Mouse (Mus musculus) heart, embryonic 14.5 days (tissue): ENCODE results near the gene Slc45a1. TPM values are rescaled to one million over a fixed set of nuclear protein-coding genes. Genes with fewer than 3 reads are reported as not detected.

Experiments
- ATAC-seq: fragments of 200-750 bp; cut with Nextera tagmentation; 2 replicates; pipeline ENCODE4 v1.8.0; 2017; ENCODE audit warnings: low read depth, moderate TSS enrichment; ENCODE audit not compliant: insufficient number of reproducible peaks, insufficient read depth, low FRiP score
- H3K27ac ChIP-seq, 2 experiments: fragments of 200-500 bp in 1 of 2; fragments of 300-500 bp in 1 of 2; sonication (generic) in 1 of 2; replicated peaks in 1 of 2; 2 replicates each; pipeline ENCODE4 v1.5.1; 2012 to 2014; ENCODE audit warnings: low read depth in 2 of 2, low read length in 2 of 2, control low read depth in 1 of 2, mild to moderate bottlenecking in 1 of 2, mixed read lengths in 1 of 2; ENCODE audit not compliant: control insufficient read depth in 1 of 2, insufficient read depth in 1 of 2
- H3K27me3 ChIP-seq: fragments of 300-500 bp; sonication (generic); 2 replicates; pipeline ENCODE4 v1.6.1; 2014; ENCODE audit warnings: mild to moderate bottlenecking, low read length, control low read depth; ENCODE audit not compliant: control insufficient read depth, insufficient read depth
- H3K36me3 ChIP-seq: fragments of 300-500 bp; sonication (generic); 2 replicates; pipeline ENCODE4 v1.6.1; 2014; ENCODE audit warnings: mild to moderate bottlenecking, control low read depth, low read length, mixed read lengths; ENCODE audit not compliant: control insufficient read depth, insufficient read depth
- H3K4me1 ChIP-seq, 2 experiments: fragments of 200-500 bp in 1 of 2; fragments of 300-500 bp in 1 of 2; sonication (generic) in 1 of 2; 2 replicates each; pipeline ENCODE4 v1.6.1; 2012 to 2014; ENCODE audit warnings: low read length in 2 of 2, control low read depth in 1 of 2, mixed read lengths in 1 of 2; ENCODE audit not compliant: control insufficient read depth in 2 of 2, insufficient read depth in 2 of 2
- H3K4me2 ChIP-seq: fragments of 300-500 bp; sonication (generic); 2 replicates; pipeline ENCODE4 v1.6.1; 2014; ENCODE audit warnings: mild to moderate bottlenecking, low read length
- H3K4me3 ChIP-seq, 2 experiments: fragments of 200-500 bp in 1 of 2; fragments of 300-500 bp in 1 of 2; sonication (generic) in 1 of 2; 2 replicates each; pipeline ENCODE4 v1.5.1; 2012 to 2014; ENCODE audit warnings: low read length in 2 of 2, mild to moderate bottlenecking in 2 of 2, control low read depth in 1 of 2, low read depth in 1 of 2, moderate library complexity in 1 of 2; ENCODE audit not compliant: control insufficient read depth in 1 of 2, insufficient read depth in 1 of 2
- H3K9ac ChIP-seq: fragments of 300-500 bp; sonication (generic); 2 replicates; pipeline ENCODE4 v1.6.1; 2014; ENCODE audit warnings: mild to moderate bottlenecking, low read length
- H3K9me3 ChIP-seq: fragments of 300-500 bp; sonication (generic); 2 replicates; pipeline ENCODE4 v1.6.1; 2016; ENCODE audit warnings: low read length, control low read depth; ENCODE audit not compliant: control insufficient read depth
- WGBS: fragments of 180-500 bp; shearing (Covaris S2); extraction: QIAGEN DNeasy Blood & Tissue Kit; methylation state at CpG from one replicate; pipeline ENCODE4 v1.1.7; 2014; 5-methylcytosine and 5-hydroxymethylcytosine counted together
- polyA plus RNA-seq: library from polyadenylated mRNA; unstranded; fragments of >200 nt; fragmentation: Nextera tagmentation; extraction: Ambion mirVana; gene quantifications from 2 replicates; pipeline ENCODE4 v1.2.1, GENCODE M21; 2014

Slc45a1 gene
- polyA plus RNA-seq, 1 experiment from 2014 or later = 0.05 TPM

DNA sequence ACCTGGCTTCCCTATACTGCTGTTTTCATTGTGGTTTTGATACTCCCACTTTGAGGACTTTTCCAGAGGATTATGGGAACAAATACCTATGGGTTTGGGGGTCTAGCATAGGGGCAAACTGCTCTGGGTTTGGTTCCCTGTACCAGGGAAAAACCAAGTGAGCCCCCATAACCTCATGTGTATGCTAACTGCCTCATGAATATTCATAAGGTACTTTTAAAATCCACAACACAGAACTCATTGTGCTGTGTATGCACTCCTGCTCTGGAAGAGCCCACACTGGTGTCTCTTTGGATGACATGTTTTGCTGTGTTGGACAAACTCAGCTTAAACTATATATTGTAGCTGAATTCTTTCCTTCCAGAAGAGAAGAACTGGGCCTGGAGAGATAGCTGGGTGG lies 34.6 kb upstream of the Slc45a1 start:
- no peak for ATAC-seq
- Histone ChIP-seq H3K4me1 (peaks cover 0 to 12% of the 10 kb centered on the region in 2 experiments; a peak in 2 of 4 replicates), H3K4me2 (no peak overlapping the region), H3K4me3 (no peak overlapping the region), H3K27ac (no peak overlapping the region), H3K9me3 (no peaks in the 10 kb centered on the region), H3K36me3 (no peaks in the 10 kb centered on the region), H3K27me3 (no peaks in the 10 kb centered on the region), H3K9ac (no peak overlapping the region)

DNA sequence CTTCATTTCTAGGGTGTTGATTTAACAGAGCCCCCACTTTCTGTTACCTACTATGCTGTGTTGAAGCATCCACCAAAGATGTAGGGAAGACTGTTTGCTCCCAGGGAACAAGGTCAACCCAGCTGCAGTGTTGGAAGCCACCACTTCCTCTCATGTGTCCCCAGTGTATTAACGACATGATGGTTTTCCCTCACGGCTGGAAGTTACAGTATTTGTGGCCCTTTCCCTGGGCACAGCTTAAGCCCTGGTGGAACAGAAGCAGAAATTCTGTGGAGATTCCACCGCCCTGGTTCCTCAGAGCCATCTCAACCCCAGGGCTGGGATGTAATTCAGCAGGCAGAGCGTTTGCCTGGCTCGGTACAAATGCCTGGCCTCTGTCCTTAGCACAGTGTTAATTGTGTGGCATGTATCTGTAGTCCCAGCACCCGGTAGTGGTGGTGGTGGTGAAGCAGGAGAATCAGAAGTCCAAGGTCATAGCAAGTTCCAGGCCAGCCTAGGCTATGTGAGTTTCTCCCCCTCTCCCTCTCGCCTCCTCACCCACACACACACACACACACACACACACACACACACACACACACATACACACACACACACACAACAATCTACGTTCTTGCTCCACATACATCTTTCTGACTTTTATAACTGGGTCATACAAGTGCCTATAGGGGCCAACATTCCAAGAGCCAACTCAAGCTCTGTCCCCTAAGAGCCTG lies 34.0 kb upstream of the Slc45a1 start:
- H3K27ac ChIP-seq = no peak overlapping the region
- H3K9ac ChIP-seq = no peak overlapping the region
- no peak for ATAC-seq
- no peaks in the 10 kb centered on the region for H3K36me3 ChIP-seq
- no peak overlapping the region for H3K4me3 ChIP-seq
- no peak overlapping the region for H3K4me2 ChIP-seq
- H3K27me3 ChIP-seq = no peaks in the 10 kb centered on the region
- peaks cover 0 to 7% of the 10 kb centered on the region in 2 experiments; a peak in 1 of 4 replicates for H3K4me1 ChIP-seq
- peaks cover 2% of the 10 kb centered on the region; the same call in 1 of the 2 replicates for H3K9me3 ChIP-seq
- 59% methylated on average over 8 of the region's 8 CpGs for WGBS

DNA sequence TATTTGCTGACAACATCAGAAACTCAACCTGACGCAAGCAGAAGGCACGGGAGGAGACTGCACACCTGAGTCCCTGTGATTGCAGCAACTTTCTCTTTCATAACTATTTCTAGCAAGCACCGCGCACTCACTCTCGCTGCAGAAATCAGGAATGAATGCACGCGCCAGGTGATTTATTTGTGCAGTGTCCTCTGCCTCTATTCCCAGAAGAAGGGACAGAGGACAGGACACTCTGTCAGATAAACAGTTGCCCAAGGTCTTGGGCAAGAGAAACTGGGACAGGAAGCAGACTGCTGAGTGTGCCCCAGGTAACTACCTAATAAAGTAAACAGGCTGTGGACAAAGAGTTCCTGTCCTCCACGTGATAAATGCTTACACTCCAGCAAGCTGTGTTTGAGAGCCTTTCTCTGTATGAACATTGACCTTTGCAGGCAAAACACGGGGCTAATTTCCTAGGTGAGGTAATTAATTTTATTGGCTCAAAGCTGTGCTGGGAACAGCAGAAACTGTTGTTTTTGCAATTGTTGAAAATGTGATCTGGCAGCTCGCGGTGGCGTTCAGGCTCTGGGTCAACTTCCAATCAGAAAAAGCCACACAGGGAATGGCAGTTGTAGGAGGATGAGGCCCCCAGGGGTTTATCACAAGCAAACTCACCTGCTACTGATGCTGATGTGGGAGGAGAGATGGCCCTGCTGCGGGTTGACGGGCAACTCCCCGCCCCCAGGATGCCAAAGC lies 33.2 kb upstream of the Slc45a1 start:
- no peak overlapping the region for H3K4me2 ChIP-seq
- H3K9me3 ChIP-seq = peaks cover 3% of the 10 kb centered on the region; the same call in 1 of the 2 replicates
- no peaks in the 10 kb centered on the region for H3K27me3 ChIP-seq
- no peak for ATAC-seq
- no peaks in the 10 kb centered on the region for H3K36me3 ChIP-seq
- H3K4me1 ChIP-seq = peaks cover 0 to 7% of the 10 kb centered on the region in 2 experiments; a peak in 1 of 4 replicates
- no peak overlapping the region for H3K4me3 ChIP-seq
- 56% methylated on average over 15 of the region's 15 CpGs for WGBS
- no peak overlapping the region for H3K27ac ChIP-seq
- H3K9ac ChIP-seq = no peak overlapping the region

DNA sequence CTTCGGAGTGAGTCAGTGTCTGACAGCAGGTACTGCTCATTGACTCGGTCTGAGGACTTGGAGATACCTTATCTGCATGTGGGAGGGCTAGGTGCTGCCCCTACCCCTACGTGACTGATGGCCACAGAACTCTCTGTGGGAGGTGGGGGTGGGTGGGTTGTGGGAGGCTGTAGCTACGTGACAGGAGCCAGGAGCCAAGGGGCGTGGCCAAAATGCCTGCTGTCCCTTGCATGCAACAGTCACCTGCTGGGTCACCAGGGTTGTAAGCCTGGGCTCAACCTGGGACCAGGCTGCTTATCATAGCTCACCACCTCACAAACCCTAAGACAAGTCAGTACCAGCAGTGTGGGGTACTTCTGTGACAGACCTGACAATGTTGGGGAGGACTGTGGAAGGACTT lies 28.4 kb upstream of the Slc45a1 start:
- Histone ChIP-seq H3K27ac (no peak overlapping the region), H3K9ac (no peak overlapping the region), H3K27me3 (no peaks in the 10 kb centered on the region), H3K4me3 (no peak overlapping the region), H3K4me1 (no peaks in the 10 kb centered on the region), H3K4me2 (no peak overlapping the region), H3K9me3 (peaks cover 3% of the 10 kb centered on the region; the same call in 1 of the 2 replicates), H3K36me3 (no peaks in the 10 kb centered on the region)
- 24% methylated on average over 5 of the region's 5 CpGs for WGBS
- ATAC-seq = no peak

DNA sequence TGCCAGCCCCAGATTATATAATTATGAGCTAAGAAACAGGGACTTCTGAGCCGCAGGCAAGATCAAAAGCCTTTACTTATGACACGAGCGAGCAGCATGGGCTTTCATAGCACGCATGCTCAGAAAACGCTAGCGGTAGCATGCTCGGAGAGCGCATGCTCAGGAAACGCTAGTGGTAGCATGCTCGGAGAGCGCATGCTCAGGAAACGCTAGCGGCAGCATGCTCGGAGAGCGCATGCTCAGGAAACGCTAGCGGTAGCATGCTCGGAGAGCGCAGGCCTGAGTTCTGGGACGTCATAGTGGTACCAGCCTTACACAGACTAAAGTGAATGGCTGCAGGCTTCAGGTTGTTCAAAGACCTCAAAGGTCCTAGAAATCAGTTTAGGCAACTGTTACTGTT lies 26.8 kb upstream of the Slc45a1 start:
- Histone ChIP-seq H3K4me1 (no peaks in the 10 kb centered on the region), H3K4me2 (no peak overlapping the region), H3K36me3 (no peaks in the 10 kb centered on the region), H3K4me3 (no peak overlapping the region), H3K9ac (no peak overlapping the region), H3K27me3 (no peaks in the 10 kb centered on the region), H3K27ac (no peak overlapping the region), H3K9me3 (peaks cover 3% of the 10 kb centered on the region; the same call in 1 of the 2 replicates)
- ATAC-seq = no peak
- 95% methylated on average over 20 of the region's 20 CpGs for WGBS

DNA sequence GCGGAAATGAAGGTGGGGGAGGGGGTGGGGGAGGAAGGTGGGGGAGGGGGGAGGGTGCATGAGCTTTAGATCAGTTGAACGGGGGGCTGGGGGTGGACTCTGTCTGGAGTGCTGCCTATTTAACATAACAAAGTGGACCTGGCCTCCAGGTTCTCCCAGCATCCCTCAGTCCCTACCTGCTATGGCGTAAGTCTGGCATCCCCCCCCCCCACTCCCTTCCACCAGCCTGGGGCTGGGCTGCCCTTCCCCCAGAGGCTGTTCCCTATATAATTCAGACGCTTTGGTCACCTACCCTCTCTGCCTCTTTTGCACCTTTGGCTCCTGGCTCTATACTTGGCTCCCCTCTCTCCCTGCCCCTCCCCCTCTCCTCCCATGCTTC lies 25.9 kb upstream of the Slc45a1 start:
- Histone ChIP-seq H3K27me3 (no peaks in the 10 kb centered on the region), H3K4me3 (no peak overlapping the region), H3K4me2 (no peak overlapping the region), H3K9me3 (peaks cover 3% of the 10 kb centered on the region; the same call in 1 of the 2 replicates), H3K27ac (no peak overlapping the region), H3K9ac (no peak overlapping the region), H3K36me3 (no peaks in the 10 kb centered on the region), H3K4me1 (no peaks in the 10 kb centered on the region)
- WGBS = 23% methylated on average over 3 of the region's 4 CpGs
- ATAC-seq = no peak

DNA sequence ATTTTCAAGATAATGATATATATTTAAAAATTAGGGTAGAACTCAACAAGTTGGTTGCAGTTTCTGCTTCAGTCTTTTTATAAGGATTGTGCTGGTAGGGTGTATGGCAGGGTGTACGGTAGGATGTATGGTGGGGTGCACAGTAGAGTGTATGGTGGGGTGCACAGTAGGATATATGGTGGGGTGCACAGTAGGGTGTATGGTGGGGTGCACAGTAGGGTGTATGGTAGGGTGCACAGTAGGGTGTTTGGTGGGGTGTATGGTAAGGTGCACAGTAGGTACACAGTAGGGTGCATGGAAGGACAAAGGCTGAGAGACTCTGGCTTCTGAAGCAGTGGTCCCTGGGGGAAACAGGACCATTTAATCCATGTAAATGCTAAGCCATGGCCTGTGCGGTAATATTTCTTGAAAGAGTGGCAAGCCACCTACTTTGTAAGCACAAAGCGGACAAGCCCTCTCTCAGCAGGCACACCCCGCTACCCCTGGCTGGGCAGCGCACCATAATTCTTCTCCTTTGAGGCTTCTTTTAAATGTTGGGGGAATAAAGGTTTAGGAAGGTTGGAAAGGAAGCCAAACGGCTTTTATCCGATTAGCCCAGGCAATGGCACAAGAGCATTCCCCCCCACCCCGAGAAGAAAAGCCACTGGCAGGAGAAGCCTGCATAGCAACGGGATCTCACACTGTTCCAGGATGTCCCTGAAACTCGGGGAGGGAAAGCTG lies 25.3 kb upstream of the Slc45a1 start:
- ATAC-seq = no peak
- 36% methylated on average over 10 of the region's 10 CpGs for WGBS
- no peak overlapping the region for H3K27ac ChIP-seq
- no peak overlapping the region for H3K4me2 ChIP-seq
- H3K4me1 ChIP-seq = no peaks in the 10 kb centered on the region
- H3K9ac ChIP-seq = no peak overlapping the region
- H3K9me3 ChIP-seq = peaks cover 3% of the 10 kb centered on the region; the same call in 1 of the 2 replicates
- no peak overlapping the region for H3K4me3 ChIP-seq
- no peaks in the 10 kb centered on the region for H3K36me3 ChIP-seq
- no peaks in the 10 kb centered on the region for H3K27me3 ChIP-seq
